Mouse (Mus musculus) embryo, embryonic 11 days (tissue): Measurements from ENCODE around the gene B3galt4.
"Not testable (repeated sequence)": the region's sequence is repeated elsewhere in the genome, so short reads cannot be mapped to it uniquely, and the experiment has no call there.

Experiments
- DNase-seq: peaks from one replicate; pipeline ENCODE4 v3.0.0-alpha.2; 2015

The B3galt4 gene

DNA sequence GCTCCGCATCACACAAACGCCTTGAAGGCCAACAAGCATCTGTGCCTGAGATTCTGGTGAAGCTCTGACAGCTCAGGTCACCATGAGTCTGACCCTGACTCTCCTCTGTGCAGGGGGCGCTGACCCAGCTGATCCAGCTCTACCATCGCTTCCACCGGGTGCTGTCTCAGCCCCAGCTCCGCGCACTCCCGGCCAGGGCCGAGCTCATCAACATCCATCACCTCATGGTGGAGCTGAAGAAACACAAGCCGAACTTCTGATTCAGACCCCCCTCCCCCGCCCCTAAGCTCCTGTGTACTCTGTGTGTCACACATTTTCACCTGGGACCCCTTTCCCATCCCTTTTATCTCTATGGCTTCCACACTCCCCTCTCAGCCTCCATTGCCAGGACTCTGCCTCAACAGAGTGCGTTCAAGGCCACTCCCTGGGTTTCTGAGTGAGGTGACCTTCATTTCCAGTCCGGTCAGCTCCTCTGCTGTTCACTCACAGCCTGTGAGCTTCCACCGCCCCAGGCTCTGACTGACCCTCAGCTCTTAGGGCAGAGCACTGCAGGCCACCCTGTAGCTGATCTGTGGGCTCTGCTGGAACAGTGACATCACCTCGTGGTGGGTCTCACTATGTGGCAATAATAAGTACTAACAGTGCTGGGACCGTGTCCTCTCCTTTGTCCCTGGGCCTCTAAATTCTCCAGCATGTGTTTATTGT is 14.7 kb upstream of the B3galt4 start:
- DNase-seq, result no peak

DNA sequence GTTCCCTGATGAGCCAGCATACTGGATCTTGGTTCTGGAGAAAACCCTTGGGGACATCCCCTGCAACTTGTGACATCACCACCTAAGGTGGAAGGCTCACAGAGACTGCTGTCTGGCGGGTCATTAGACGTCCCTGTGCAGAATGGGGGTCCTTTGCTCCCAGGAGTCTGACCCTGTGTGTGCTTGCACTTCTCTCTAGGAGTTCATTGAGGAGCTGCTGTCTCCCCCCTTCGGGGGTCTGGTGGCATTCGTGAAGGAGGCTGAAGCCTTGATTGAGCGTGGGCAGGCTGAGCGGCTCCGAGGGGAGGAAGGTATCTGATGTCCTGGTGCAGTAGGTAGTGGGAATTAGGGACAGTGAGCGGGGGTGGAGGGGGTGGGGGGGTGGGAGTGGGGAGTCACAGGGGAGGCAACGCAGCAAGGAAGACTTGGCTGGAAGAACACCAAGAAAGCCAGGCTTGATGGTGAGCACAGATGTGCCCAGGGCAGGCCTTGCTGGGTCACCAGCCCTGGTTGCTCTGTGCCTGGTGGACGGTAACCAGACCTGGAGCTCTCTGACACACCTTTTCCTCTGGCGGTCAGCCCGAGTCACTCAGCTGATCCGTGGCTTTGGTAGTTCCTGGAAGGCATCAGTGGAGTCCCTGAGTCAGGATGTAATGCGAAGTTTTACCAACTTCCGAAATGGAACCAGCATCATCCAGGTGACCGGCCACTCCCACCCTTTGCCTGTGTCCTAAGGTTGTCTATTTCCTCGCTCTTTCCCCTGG is 14.0 kb upstream of the B3galt4 start:
- DNase-seq, result no peak

DNA sequence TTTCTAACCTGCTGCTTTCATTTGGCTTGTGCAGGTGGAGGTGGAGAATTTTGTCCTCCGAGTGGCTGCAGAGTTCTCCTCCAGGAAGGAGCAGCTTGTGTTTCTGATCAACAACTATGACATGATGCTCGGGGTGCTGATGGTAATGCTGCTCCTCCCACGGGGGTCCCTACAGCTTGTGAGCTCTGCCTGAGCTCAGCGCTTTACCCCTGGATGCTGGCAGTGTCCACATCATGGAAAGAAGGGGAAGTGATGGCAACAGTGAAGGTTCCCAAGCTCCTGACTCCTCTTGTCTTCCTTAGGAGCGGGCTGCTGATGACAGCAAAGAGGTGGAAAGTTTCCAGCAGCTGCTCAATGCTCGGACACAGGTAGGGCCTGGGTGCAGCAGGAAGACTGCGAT is 11.6 kb upstream of the B3galt4 start:
- no peak for DNase-seq

DNA sequence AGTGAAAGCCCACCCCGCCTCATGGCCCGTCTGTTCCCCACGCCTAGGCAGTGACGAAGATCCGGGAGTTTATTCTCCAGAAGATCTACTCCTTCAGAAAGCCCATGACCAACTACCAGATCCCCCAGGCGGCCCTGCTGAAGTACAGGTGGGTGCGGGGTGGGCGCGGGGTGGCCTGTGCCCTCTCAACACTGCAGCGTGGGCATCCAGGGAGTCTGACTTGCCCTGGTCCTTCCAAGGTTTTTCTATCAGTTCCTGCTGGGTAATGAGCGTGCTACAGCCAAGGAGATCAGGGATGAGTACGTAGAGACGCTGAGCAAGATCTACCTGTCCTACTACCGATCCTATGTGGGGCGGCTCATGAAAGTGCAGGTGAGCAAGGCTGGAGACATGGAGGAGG is 8.7 kb upstream of the B3galt4 start:
- DNase-seq, result no peak

DNA sequence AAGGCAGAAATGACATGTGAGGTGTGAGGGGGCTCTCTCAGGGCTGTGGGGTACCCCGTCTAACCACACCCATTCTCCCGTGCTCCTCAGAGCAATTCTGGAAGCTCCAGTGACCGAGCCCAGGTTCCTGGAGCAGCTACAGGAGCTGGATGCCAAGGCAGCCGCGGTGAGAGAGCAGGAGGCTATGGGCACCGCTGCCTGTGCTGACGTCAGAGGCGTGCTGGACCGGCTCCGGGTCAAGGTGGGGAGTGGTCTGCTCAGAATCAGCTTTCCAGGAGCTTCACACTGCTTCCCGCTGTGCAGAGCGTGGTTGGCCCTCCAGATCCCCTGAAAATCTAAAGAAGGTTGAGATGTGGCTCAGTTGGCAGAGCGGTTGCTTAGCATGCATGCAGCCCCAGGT is 7.8 kb upstream of the B3galt4 start:
- no peak for DNase-seq

DNA sequence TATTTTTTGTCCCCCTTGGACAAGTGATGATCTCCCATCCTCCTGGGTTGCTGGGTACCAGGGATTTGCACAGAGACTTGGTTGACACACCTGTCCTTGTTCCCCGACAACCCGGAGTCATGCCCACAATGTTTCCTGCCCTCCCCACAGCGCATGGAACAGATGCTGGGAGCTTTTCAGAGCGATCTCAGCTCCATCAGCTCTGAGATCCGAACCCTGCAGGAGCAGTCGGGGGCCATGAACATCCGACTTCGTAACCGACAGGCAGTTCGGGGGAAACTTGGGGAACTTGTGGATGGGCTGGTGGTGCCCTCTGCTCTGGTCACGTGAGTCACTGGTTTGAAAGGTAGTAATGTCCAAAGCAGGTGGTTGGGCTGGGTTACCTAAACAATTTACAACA is 7.2 kb upstream of the B3galt4 start:
- DNase-seq, result no peak

DNA sequence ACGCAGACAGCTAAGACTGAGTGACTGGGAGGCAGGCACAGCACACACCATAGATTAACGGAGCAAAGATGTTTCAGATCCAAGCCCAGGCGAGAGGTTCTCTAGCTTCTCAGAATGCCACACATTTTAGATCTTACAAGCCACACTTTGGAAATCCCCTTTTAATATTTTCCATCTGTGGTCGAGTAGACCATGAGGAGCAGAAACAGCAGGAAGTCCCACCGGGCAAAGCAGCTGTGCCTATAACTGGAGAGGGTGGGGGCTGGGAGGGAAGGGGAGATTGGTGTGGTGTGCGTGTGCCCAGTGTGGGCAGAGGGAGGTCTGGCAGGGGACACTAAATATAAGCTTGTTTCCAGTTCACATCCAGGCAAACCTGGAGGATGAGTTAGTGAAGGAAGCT is 6.2 kb upstream of the B3galt4 start:
- DNase-seq, result no peak

DNA sequence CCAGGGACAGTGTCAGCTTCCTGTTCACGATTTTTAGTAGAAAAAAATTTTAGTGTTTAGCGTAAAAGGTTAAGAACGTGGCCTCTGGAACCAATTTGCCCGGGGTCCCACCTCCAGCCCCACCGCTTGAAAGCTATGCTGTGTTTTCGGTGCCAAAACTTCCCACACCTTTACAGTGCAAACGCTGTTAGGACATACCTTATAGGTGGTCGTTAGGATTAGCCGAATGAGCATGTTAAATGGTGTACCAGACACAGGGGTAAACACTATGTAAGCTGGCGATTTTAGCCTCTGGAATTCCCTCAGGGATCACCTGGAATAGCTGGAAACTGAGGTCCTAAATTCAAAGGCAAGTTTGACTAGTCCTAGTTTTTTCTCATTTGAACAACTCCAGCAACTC is 5.0 kb upstream of the B3galt4 start:
- DNase-seq, result no peak

DNA sequence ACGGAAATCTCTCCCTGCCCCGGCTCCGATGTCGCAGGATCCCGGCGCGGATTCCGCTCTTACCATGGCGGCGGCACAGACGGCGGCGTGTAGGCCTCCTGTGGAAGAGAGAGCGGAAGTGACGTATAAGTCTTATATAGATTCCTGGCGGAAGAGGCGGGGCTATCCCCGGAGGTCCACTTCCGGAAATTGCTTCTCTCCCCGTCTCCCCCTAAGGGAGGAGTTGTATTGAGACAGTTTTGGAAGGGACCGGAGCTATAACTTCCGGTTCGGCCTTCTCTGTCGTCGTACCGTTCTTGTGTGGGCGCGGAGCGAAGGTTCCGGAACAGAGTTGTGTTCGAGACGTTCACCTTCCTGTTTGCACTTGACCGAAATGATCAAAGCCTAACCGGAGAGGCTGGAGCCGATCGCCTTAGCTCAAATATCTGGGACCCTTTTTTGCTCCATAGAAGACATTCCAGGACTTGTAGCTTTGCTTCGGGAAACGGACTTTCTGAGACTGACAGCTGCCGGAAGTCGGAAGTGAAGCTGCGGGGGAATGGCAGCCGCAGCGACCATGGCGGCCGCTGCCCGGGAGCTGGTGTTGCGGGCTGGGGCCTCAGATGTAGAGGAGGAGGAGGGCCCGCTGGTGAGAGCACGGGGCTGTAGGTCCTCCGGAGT is 4.4 kb upstream of the B3galt4 start, which contains the start of the genes Vps52 and Rps18:
TSS of gene Vps52 (plus strand) at position 258 of the 660 bp plus-strand sequence.
TSS of gene Rps18 (minus strand) at position 447 of the 660 bp plus-strand sequence.
- peak; percentile 97 for DNase-seq

DNA sequence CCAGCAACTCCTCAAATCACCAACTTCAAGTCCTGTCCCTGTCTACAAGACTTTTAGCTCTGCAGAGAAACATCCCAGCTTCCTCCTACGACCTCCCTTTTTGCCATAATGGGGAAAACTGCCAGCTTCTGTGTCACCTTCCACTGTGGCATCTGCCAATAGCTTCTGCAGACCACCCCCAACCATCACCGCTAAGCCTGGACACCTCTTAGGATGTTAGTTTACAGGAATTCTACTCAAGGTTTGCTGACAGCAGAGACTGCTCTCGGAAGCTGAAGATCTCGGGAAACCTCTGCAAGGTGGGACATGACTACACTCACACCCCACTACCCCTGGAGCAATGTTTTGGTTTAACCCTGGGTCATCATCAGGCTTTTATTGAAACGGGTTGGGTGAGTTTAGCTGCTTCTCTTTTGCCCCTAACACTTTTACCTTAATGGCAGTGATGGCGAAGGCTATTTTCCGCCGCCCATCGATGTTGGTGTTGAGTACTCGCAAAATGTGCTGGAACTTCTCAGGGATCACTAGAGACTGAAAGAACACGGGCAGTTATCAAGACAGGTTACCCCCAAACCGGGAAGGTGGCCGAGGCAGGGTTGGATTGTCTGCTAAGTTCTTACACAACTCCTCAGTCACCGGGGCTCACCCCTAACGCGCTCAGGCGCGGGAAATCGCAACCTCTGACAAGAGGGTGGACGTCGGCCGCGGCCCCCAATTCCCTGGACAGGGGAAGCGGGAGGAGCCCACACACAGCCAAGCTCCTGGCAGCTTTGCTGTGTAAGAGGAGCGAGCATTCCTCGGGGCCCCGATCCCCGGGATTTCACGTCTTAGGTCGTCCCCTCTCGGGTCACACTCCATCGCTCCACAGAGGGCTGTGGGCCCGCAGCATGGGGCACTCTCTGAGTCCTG is 3.6 kb upstream of the B3galt4 start:
- DNase-seq, result peak; percentile 43

DNA sequence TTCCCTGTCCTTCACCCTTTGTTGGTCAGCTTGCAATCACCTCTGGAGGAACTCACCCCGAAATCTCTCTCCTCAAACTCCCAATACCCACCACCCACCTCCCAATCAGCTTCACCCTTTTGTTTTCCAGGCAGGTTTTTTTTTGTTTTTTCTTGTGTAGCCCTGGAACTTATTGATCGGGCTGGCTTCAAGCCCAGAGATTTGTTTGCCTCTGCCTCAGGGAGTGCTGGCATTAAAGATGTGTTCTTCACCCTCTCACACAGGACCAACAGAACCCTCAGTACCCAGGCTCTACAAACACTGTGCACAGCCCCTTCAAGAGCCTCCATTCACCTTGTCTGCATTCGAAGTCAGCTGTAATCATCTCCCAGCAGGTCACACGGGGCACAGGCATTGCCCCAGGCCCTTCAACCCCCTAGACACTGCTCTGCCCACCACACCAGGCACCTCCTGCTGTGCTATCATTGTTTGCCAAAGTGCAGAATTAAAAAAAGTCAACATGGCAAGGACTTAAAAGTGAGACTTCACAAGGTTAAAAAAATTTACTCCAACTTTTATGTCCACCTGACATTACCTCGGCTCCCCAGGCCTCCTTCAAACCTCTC is 2.8 kb upstream of the B3galt4 start:
- no peak for DNase-seq

DNA sequence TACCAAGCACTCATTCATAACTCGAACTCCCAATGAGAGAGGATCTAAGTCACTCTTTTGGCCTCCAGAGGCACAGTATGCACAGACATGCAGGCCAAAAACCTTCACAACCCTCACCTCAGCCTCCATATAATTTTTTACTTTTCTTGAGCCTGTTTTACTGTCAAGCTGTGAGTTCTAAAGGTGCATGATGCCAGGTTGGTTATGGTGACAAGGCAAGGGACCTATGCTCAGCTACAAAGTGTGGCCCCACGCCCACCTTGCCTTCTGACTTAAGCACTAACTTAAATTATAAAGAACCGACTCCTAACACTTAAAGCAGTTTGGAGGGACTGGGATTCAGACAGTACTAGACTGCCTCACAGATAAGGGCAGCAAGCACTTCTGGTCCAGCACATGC is 2.0 kb upstream of the B3galt4 start:
- DNase-seq, result no peak

DNA sequence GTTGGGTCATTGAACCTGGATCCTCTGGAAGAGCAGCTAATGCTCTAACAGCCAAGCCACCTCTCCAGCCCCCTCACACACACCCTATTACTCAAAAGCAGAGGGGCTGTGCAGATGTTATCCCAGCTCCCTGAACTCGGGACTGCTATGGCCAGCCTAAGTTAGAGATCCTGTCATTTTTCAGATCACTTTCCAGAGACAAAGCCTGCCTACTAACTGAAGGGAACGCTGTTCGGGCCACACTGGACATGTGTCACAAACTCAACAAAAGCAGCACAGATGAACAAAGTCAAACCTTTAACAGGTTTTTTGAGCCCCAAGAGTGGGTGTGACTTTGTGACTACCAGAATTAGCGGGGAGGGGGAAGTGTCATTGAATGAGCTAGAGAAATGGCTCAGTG is 1.6 kb upstream of the B3galt4 start:
- DNase-seq, result no peak

DNA sequence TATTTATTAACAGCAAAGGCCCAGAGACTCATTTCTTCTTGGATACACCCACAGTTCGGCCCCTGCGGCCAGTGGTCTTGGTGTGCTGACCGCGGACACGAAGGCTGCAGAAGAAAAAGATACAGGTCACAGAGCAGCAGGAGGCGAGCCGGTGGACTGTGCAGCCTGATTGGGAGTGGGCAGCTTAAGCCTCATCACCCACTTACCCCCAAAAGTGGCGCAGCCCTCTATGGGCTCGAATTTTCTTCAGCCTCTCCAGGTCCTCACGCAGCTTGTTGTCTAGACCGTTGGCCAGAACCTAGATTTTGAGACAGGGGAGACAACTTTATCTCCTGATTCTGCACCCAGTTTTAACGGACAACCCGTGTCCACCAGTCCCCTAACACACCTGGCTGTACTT is 727 bp upstream of the B3galt4 start:
- not testable (repeated sequence) for DNase-seq

DNA sequence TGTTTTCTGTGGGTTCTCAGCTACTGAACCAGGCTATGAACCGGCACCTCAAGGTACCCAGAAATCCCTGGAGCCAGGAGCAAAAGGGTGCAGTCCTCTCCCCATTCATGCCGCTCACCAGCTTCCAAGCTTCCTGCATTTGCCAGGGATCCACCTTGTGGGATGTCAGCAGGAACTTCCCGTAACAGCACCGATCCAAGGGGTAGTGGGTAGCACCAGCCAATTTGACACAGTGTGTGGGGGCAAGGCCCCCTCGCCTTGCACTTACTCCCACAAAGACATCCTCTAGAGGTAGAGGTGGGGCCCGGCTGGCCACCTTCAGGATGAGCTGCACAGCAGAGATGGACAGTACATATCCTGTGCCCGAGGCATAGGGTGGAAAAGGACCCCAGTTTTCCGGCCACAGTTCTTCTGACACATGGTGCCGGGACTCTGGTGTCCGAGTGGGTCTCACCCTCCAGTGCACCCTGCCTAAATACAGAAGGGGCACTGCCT is 1.1 kb downstream of the B3galt4 start:
- DNase-seq, result no peak

DNA sequence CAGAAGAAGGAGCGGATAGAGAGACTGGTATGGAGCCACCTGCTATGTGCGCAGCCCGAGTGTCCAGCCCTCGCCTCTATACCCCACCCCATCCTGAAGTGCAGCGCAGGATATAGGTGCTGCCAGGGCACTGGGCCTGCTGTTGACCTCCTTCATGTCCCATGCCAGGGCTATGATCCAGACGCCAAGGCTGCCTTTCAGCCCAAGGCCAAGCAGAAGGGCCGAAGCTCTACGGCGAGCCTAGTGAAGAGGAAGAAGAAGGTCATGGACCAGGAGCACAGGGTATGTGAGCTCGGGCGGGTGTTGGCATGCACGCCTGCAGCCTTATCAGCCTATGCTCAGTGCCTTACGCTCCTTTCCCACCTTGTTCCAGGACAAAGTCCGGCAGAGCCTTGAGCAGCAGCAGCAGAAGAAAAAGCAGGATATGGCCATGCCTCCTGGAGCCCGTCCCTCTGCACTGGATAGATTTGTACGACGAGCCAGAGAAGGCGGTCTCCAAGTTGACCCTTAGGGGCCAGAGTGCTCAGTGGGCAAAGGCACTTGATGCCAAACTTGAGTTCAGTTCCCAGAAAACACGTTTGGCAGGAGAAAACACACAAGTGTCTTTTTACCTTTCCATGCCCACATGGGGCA is 2.3 kb downstream of the B3galt4 start:
- DNase-seq, result no peak

DNA sequence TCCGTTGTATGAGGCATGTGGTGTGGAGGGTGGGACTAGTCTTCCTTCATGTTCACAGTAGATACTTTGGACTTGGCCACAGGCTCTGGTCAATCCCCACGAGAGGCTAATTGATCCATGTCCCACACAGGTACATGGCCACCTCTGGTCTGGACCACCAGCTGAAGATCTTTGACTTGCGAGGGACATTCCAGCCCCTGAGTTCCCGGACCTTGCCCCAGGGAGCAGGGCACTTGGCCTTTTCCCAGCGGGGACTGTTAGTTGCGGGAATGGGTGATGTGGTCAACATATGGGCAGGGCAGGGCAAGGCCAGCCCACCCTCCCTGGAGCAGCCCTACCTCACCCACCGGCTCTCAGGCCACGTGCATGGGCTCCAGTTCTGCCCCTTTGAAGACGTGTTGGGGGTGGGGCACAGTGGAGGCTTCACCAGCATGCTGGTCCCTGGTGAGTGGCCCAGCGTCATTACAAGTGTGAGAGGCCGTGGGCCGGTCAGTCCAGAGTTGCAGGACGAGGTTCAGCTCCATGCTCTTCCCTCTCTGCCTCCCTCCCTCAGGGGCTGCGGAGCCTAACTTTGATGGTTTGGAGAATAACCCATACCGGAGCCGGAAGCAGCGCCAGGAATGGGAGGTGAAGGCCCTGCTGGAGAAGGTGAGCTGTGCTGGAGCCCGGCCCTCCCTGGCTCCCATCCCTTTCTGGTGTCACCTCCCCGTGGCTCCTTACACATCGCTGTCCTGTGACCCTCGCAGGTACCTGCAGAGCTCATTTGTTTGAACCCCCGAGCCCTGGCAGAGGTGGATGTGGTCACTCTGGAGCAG is 3.0 kb downstream of the B3galt4 start:
- DNase-seq, result no peak

DNA sequence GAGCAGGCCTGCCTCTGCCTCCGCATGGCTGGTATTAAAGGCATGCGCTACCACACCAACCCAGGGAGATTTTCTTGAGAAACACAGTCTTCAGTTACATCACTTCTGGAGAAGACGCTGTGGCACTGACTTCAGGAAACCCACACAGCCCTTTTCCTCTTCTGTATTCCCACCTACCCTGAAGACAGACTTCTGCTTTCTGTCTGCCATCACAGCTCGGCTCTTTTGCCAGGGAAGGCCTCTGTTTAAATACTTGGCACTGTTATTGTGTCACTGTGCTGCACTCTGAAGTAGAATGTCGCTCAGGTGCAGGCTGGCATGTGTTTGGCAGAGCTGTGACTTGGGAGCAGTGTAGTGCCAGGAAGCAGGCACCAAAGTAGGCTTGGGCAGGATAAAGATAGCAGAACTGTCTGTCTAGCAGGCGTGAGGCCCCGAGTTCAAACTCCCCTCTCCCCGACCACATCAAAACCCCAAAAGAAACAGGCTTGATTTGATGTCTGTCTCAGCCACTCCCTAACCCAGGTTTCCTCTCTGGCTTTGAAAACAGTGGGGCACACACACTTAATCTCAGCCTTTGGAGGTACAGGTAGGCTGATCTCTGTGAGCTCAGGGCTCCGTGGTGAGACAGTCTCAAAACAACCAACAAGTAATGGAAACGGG is 3.7 kb downstream of the B3galt4 start:
- DNase-seq, result no peak

DNA sequence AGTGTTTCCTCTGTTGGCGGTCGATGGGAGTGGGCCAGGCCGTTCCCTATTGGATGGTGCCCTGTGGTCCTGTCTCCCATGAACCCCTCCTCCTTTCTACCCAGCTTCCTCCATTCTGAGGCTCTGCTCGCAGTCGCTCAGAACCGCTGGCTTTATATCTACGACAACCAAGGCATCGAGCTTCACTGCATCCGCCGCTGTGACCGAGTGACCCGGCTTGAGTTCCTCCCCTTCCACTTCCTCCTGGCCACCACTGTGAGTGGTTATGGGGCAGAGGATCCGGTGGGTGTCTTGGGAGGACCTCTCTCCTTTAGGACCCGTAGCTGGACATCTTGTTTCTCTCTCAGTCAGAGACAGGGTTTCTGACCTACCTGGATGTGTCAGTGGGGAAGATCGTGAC is 7.8 kb downstream of the B3galt4 start:
- DNase-seq, result no peak

DNA sequence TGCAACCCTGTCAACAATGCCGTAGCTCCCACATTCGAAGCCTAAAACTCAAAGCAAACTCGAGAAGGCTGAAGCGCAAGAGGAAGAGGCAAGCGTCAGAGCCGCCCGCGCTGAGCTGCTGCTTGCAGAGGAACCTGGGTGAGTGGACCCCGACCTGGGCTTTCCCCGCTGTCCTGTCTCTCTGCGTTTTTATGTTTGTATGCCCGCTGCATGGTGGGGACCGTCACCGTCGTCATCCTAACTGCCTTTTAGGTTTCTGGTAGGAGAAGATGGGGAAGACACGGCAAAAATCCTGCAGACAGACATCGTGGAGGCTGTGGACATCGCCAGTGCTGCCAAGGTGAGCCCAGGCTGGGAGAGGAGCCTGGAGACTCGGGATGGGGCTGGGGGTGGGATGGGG is 9.9 kb downstream of the B3galt4 start:
- no peak for DNase-seq
